Mouse (Mus musculus) E14TG2a.4 (cell line): Measurements from ENCODE around the gene Rem2.

ENCODE experiments used
- CTCF ChIP-seq: conservative IDR thresholded peaks from 2 replicates; pipeline ENCODE4 v1.5.1; 2014; ENCODE audit warnings: low read length
- NANOG ChIP-seq: IDR thresholded peaks from 2 replicates; pipeline ENCODE4 v1.6.1; 2014; ENCODE audit warnings: borderline replicate concordance, low read length, mixed read lengths
- POU5F1 ChIP-seq: IDR thresholded peaks from 2 replicates; pipeline ENCODE4 v1.6.1; 2014; ENCODE audit warnings: low read length, borderline replicate concordance

DNA sequence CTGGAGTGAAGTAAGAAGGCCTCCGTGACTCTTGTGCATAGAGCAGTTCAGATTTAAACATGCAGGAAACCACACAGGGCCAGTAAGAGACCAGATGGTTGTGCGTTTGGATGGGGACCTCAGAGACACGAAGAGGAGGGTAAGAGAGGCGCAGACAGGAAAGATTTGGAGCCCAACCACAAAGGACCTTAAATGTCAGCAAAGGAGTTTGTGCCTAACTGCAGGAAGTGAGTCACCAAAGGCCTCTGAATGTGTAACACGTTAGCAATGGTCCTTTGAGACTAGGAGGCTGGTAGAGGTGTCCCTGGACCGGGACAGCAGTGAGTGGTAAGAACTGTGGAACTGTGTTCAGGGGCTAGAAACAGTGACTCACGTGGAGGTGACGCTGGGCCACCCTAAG lies 5.5 kb downstream of the Rem2 start:
- TF ChIP-seq CTCF: no peak
- TF ChIP-seq POU5F1: no peak
- no peak for TF ChIP-seq NANOG
